Mouse (Mus musculus) bone marrow macrophage, adult 2 months (primary cell): Measurements from ENCODE around the gene Olfr491. TPM values are rescaled to one million over a fixed set of nuclear protein-coding genes. Genes with fewer than 3 reads are reported as not detected.

Experiments
- H3K27ac ChIP-seq: 2 replicates; pipeline ENCODE4 v1.5.1; 2012; ENCODE audit warnings: low read depth, low read length; ENCODE audit not compliant: insufficient read depth
- H3K4me1 ChIP-seq: 2 replicates; pipeline ENCODE4 v1.6.1; 2012; ENCODE audit warnings: low read length; ENCODE audit not compliant: control insufficient read depth, insufficient read depth
- H3K4me3 ChIP-seq: 2 replicates; pipeline ENCODE4 v1.5.1; 2012; ENCODE audit warnings: mild to moderate bottlenecking, low read length, moderate library complexity; ENCODE audit not compliant: insufficient read depth
- CTCF ChIP-seq: IDR thresholded peaks from 2 replicates; pipeline ENCODE4 v1.5.1; 2012; ENCODE audit warnings: low read depth, mild to moderate bottlenecking, low read length, moderate library complexity
- POLR2A ChIP-seq: IDR thresholded peaks from 2 replicates; pipeline ENCODE4 v1.6.1; 2012; ENCODE audit warnings: mild to moderate bottlenecking, low read depth, low read length, borderline replicate concordance
- polyA plus RNA-seq: library from polyadenylated mRNA; stranded (reverse); fragments of >200 nt; gene quantifications from 2 replicates; pipeline ENCODE4 v1.2.4, GENCODE M21; 2012; ENCODE audit not compliant: missing spikeins, insufficient read depth, insufficient read length

The Olfr491 gene
- 0.87 TPM in 1 of 2 replicates, not detected in the other for polyA plus RNA-seq

DNA sequence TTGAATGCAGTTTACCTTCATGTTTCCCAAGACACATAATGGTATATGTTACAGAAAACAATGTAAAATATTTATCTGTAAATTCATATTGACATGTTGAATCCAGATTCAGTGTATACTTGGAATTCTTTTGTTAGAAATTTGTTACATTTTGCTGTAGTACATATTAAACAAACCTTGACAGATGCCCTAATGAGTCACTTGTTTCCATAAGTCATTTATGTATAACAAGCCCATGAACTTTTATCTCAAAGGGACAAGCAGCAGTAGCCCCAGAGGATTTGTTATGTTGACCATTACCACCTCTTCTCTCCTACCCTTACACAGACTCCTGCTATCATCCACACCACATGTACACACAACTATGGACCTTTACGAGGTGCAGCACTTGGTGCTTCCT, at the start of gene Olfr491:
Gene Olfr491, plus strand, starts transcription at position 301 of the 400 bp plus-strand sequence.
- no peak for TF ChIP-seq POLR2A
- no peak for TF ChIP-seq CTCF
- H3K4me1 ChIP-seq = no peaks in the 10 kb centered on the region
- no peak within 1 kb of the TSS for H3K27ac ChIP-seq
- H3K4me3 ChIP-seq = no peak within 1 kb of the TSS

DNA sequence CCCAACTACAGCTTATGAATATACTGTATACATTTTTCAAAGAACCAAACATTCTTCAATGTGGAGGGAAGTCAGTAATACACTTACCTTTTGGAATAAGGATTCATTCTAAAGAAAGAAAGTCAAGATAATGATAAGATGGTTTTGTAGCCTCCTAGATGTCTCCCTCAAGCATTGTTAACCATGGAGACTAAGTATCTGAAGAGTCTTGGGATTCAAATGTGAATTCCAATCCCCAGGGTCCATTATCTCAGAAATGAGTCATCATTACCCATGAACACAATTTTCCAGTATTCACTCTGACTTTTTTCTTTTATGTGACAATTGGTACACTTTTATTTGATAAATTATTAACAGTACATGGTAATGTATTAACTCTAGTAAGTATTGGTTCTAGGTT, 24.4 kb upstream of the Olfr491 start, which contains the start of gene Olfr490:
Gene Olfr490, minus strand, starts transcription at position 101 of the 400 bp plus-strand sequence.
- TF ChIP-seq POLR2A = no peak
- TF ChIP-seq CTCF = no peak
- Histone ChIP-seq H3K27ac (no peak within 1 kb of the TSS), H3K4me1 (no peaks in the 10 kb centered on the region), H3K4me3 (no peak within 1 kb of the TSS)

DNA sequence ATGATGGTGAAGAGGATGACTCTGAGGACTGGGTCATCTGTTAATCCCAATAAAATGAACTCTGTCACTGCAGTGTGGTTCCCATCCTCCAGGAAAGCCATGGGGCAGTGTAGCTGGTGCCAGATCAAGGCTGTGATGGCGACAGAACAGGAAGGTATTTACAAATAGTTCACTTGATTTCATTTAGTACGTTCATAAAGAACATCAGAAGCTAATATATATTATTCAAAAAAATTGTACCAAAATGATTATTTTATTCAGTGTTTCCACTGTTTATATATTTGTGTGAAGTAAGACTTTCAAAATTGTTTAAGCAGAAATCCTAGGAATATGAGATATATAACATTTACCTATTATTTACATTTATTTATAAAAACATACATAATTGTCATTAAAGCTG, 10.3 kb downstream of the Olfr491 start, which contains the start of gene Olfr492:
Gene Olfr492, minus strand, starts transcription at position 101 of the 400 bp plus-strand sequence.
- H3K4me1 ChIP-seq = no peaks in the 10 kb centered on the region
- H3K4me3 ChIP-seq = no peak within 1 kb of the TSS
- H3K27ac ChIP-seq = no peak within 1 kb of the TSS
- TF ChIP-seq POLR2A = no peak
- no peak for TF ChIP-seq CTCF

DNA sequence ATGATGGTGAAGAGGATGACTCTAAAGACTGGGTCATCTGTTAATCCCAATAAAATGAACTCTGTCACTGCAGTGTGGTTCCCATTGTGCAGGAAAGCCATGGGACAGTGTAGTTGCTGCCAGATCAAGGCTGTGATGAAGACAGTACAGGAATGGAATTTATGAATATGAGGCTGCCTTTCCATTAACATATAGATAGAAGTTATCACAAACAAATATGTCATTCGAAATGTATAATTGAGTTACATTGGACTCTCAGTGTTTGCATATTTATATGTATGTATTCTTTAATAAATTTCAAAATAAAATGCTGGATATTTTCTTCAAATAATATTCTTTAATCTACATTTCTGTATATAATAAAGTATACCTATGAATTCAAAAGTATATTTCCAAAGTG, 33.6 kb downstream of the Olfr491 start, which contains the start of gene Olfr493:
Gene Olfr493, minus strand, starts transcription at position 101 of the 400 bp plus-strand sequence.
- no peak within 1 kb of the TSS for H3K4me3 ChIP-seq
- no peak for TF ChIP-seq CTCF
- H3K4me1 ChIP-seq = no peaks in the 10 kb centered on the region
- H3K27ac ChIP-seq = no peak within 1 kb of the TSS

DNA sequence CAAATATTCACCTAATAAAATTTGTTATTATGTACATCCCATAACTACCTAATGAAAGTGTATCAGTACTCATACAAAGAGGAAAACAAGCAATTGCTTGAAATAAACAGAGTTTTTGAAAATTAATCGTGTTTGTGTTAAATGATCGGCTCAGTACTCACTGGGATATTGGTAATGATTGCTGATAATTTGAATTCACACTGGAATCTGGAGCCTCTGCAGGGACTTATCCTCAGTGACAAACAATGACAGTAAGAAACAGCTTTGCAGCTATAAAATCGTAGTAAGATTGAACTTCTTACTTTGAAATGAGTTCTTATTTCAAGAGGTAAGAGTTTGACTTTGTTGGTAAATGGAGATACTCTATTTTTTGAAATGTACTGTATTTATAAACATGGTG, 51.8 kb downstream of the Olfr491 start, which contains the start of gene Olfr494:
Gene Olfr494, plus strand, starts transcription at position 301 of the 400 bp plus-strand sequence.
- Histone ChIP-seq H3K27ac (no peak within 1 kb of the TSS), H3K4me3 (no peak within 1 kb of the TSS), H3K4me1 (no peaks in the 10 kb centered on the region)
- TF ChIP-seq POLR2A (no peak), CTCF (no peak)

Other genes with a start within 250 kb of the Olfr491 start
- gene Olfr480, start 246.1 kb upstream of the Olfr491 start, polyA plus RNA-seq = not detected in 2 replicates
- gene Olfr481, start 233.6 kb upstream of the Olfr491 start, polyA plus RNA-seq = 0.31 TPM in 1 of 2 replicates, not detected in the other
- gene Olfr482, start 215.9 kb upstream of the Olfr491 start, polyA plus RNA-seq = not detected in 2 replicates
- gene Olfr483, start 212.6 kb upstream of the Olfr491 start, polyA plus RNA-seq = not detected in 2 replicates
- not detected in 2 replicates for gene Olfr484, start 186.0 kb upstream of the Olfr491 start, polyA plus RNA-seq
- gene Olfr485, start 153.6 kb upstream of the Olfr491 start, polyA plus RNA-seq = not detected in 2 replicates
- not detected in 2 replicates for gene Olfr486, start 140.7 kb upstream of the Olfr491 start, polyA plus RNA-seq
- not detected in 2 replicates for gene Olfr487, start 98.8 kb upstream of the Olfr491 start, polyA plus RNA-seq
- not detected in 2 replicates for gene Olfr488, start 55.1 kb upstream of the Olfr491 start, polyA plus RNA-seq
- not detected in 2 replicates for gene Olfr490, start 24.5 kb upstream of the Olfr491 start, polyA plus RNA-seq
- not detected in 2 replicates for gene Olfr492, start 10.2 kb downstream of the Olfr491 start, polyA plus RNA-seq
- not detected in 2 replicates for gene Olfr493, start 33.5 kb downstream of the Olfr491 start, polyA plus RNA-seq
- not detected in 2 replicates for gene Olfr494, start 51.9 kb downstream of the Olfr491 start, polyA plus RNA-seq
- gene Olfr495, start 79.7 kb downstream of the Olfr491 start, polyA plus RNA-seq = not detected in 2 replicates
- not detected in 2 replicates for gene Olfr497, start 107.0 kb downstream of the Olfr491 start, polyA plus RNA-seq
- not detected in 2 replicates for gene Olfr498, start 151.9 kb downstream of the Olfr491 start, polyA plus RNA-seq
- gene Olfr502, start 211.6 kb downstream of the Olfr491 start, polyA plus RNA-seq = not detected in 2 replicates
- gene Olfr503, start 231.1 kb downstream of the Olfr491 start, polyA plus RNA-seq = not detected in 2 replicates